Mouse (Mus musculus) small intestine, adult 2 months (tissue): ENCODE measurements around the gene Tpcn2.

Source experiments
- CTCF ChIP-seq: fragments of 200-500 bp; IDR thresholded peaks from 2 replicates; pipeline ENCODE4 v1.5.1; 2012; ENCODE audit warnings: low read depth, mild to moderate bottlenecking, control low read depth, inconsistent platforms, low read length, moderate library complexity, mixed read lengths; ENCODE audit not compliant: insufficient replicate concordance, insufficient read length; ENCODE audit errors: extremely low read depth
- POLR2A ChIP-seq: fragments of 200-500 bp; IDR thresholded peaks from 2 replicates; pipeline ENCODE4 v1.6.1; 2012; ENCODE audit warnings: low read depth, mild to moderate bottlenecking, control low read depth, inconsistent platforms, low read length, moderate library complexity

GRCm38 (mm10) chr7:145298666-145299490, 15.1 kb upstream of the Tpcn2 start:
- TF ChIP-seq POLR2A, result no peak
- no peak for TF ChIP-seq CTCF
